Mouse (Mus musculus) hematopoietic stem cell, adult 5-6 weeks (primary cell): ENCODE measurements around the gene Ahcyl2. TPM values are rescaled to one million over a fixed set of nuclear protein-coding genes. Genes with fewer than 3 reads are reported as not detected.

ENCODE experiments used
- ATAC-seq, 2 experiments: fragments of 125-278 bp in 1 of 2; replicated peaks in 1 of 2; 2 replicates each; pipeline ENCODE4 v1.8.0; 2016 to 2017; ENCODE audit warnings: inconsistent platforms in 2 of 2, mild to moderate bottlenecking in 2 of 2, moderate number of reproducible peaks in 2 of 2, low read depth in 1 of 2, moderate TSS enrichment in 1 of 2; ENCODE audit not compliant: low FRiP score in 2 of 2, poor library complexity in 2 of 2, severe bottlenecking in 2 of 2, insufficient read depth in 1 of 2, low TSS enrichment in 1 of 2
- total RNA-seq: library from RNA; stranded (forward); fragments of 172-1452, 232-1000 nt; gene quantifications from 2 replicates; pipeline ENCODE4 v1.2.3, GENCODE M21; 2017

Gene Ahcyl2
- total RNA-seq, 1 experiment from 2014 or later, result 53.2 TPM

GRCm38 (mm10) chr6:29914136-29914535 lies 146.3 kb downstream of the Ahcyl2 start:
- ATAC-seq, result no peak

GRCm38 (mm10) chr6:29915836-29916235 lies 148.0 kb downstream of the Ahcyl2 start:
- ATAC-seq, result no peak

GRCm38 (mm10) chr6:29916530-29917382 lies 148.9 kb downstream of the Ahcyl2 start, which contains the start of gene Strip2:
Gene Strip2, plus strand, starts transcription at chr6:29917012.
- ATAC-seq, result peak; percentile 90 to 95

- ATAC-seq, result peak; percentile 34 to 35; a peak in 3 of 4 replicates
Measured at GRCm38 (mm10) chr6:29917383-29917720, 149.5 kb downstream of the Ahcyl2 start.

GRCm38 (mm10) chr6:29917947-29918346 lies 150.1 kb downstream of the Ahcyl2 start:
- no peak for ATAC-seq

GRCm38 (mm10) chr6:29923501-29923900 lies 155.7 kb downstream of the Ahcyl2 start:
- no peak for ATAC-seq

- no peak for ATAC-seq
Measured at GRCm38 (mm10) chr6:29925594-29926219, 157.9 kb downstream of the Ahcyl2 start.

GRCm38 (mm10) chr6:29930087-29930486 lies 162.3 kb downstream of the Ahcyl2 start:
- ATAC-seq, result no peak

GRCm38 (mm10) chr6:29930665-29931064 lies 162.9 kb downstream of the Ahcyl2 start:
- no peak for ATAC-seq

GRCm38 (mm10) chr6:29931181-29931580 lies 163.4 kb downstream of the Ahcyl2 start:
- ATAC-seq, result no peak

GRCm38 (mm10) chr6:29935741-29936140 lies 167.9 kb downstream of the Ahcyl2 start:
- no peak for ATAC-seq

GRCm38 (mm10) chr6:29940428-29940827 lies 172.6 kb downstream of the Ahcyl2 start:
- no peak for ATAC-seq

GRCm38 (mm10) chr6:29941036-29941435 lies 173.2 kb downstream of the Ahcyl2 start:
- no peak for ATAC-seq

- ATAC-seq, result no peak
Measured at GRCm38 (mm10) chr6:29944465-29944864, 176.7 kb downstream of the Ahcyl2 start.

GRCm38 (mm10) chr6:29946568-29946967 lies 178.8 kb downstream of the Ahcyl2 start:
- no peak for ATAC-seq

GRCm38 (mm10) chr6:29947823-29948222 lies 180.0 kb downstream of the Ahcyl2 start:
- no peak for ATAC-seq

- ATAC-seq, result no peak
Measured at GRCm38 (mm10) chr6:29956749-29957148, 188.9 kb downstream of the Ahcyl2 start.

- ATAC-seq, result no peak
Measured at GRCm38 (mm10) chr6:29958669-29959068, 190.9 kb downstream of the Ahcyl2 start.

GRCm38 (mm10) chr6:29961081-29961480 lies 193.3 kb downstream of the Ahcyl2 start:
- ATAC-seq, result no peak
